ENCODE assay signal across 10 mouse cellular contexts in the genomic region with DNA sequence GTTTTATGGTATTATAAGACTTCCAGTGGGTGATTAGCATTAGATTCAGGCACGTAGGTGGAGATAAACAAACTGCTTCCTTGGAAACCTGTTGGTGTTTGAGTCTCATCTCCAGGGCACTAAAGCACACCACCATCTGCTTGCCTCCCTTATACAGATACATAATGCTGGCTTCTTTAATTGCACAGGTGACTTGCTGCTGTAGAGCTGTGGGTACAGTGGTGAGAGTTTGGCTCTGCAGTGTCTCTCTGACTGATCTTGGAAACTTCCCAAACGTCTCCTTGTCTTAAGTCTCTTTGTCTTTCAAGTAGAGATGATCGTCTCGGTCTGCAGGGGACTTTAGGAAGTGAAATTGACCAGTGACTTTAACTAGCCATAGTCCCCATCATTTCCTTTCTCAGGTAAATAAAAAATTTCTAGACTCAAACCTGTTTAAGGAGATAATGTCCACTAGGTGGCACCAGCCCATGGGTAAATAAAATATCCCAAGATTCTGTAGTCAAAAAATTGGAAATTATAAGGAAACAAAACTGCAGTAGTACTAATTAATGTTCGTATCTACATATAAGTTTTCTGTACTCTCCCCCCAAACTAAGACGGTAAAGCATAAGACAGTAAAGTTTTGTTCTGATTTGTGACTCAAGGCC. TPM values are rescaled to one million over a fixed set of nuclear protein-coding genes. Genes with fewer than 3 reads are reported as not detected.
DNase-seq lines count a peak whose midpoint lies in the region; ATAC-seq and TF ChIP-seq lines count a peak whose summit lies in the region.
"Had no signal": no experiment of that assay in that cellular context is flagged by ENCODE, and none has a peak within 500 bp of the region (broad histone marks: within the 10 kb centered on the region; RNA-seq: fewer than 3 reads in every experiment).

No protein-coding gene starts in this region.

- no peaks in the 10 kb centered on the region for H3K36me3 ChIP-seq in embryonic facial prominence, embryonic 11.5 days (replicated peaks; ENCODE audit: control insufficient read depth, insufficient read depth, low read depth, low read length)
- H3K36me3 ChIP-seq in embryonic facial prominence, embryonic 10.5 days (replicated peaks), result no peaks in the 10 kb centered on the region
- no peaks in the 10 kb centered on the region for H3K36me3 ChIP-seq in E14TG2a.4 (ENCODE audit: insufficient read depth, low read length)
- no peaks in the 10 kb centered on the region for H3K36me3 ChIP-seq in embryonic facial prominence, embryonic 14.5 days (ENCODE audit: control insufficient read depth, insufficient read depth, low read length)
- H3K36me3 ChIP-seq: heart, embryonic 15.5 days had no signal

- no peak overlapping the region for H3K9ac ChIP-seq in embryonic facial prominence, embryonic 11.5 days (replicated peaks; ENCODE audit: low read length)
- no peak overlapping the region for H3K9ac ChIP-seq in embryonic facial prominence, embryonic 14.5 days (ENCODE audit: low read depth, low read length)
- H3K9ac ChIP-seq: heart, embryonic 15.5 days had no signal

- no peaks in the 10 kb centered on the region for H3K27me3 ChIP-seq in embryonic facial prominence, embryonic 11.5 days (ENCODE audit: control insufficient read depth, insufficient read depth, low read length)
- H3K27me3 ChIP-seq in embryonic facial prominence, embryonic 10.5 days (replicated peaks; ENCODE audit: low read depth, poor library complexity, severe bottlenecking), result no peaks in the 10 kb centered on the region
- peaks cover 4% of the 10 kb centered on the region; the same call in 1 of the 2 replicates for H3K27me3 ChIP-seq in E14TG2a.4 (ENCODE audit: insufficient read depth, low read length)
- H3K27me3 ChIP-seq in embryonic facial prominence, embryonic 14.5 days (replicated peaks; ENCODE audit: control insufficient read depth, insufficient read depth, low read length), result peaks cover 3% of the 10 kb centered on the region; the same call in 1 of the 2 replicates
- H3K27me3 ChIP-seq: heart, embryonic 15.5 days; megakaryocyte, embryonic 14.5 days had no signal

- peak; percentile 76 for TF ChIP-seq CTCF in left cerebral cortex, adult 2 months (IDR thresholded peaks at IDR 0.05)
- peak; percentile 53 for TF ChIP-seq CTCF in E14TG2a.4 (conservative IDR thresholded peaks at IDR 0.05; ENCODE audit: low read length)

- H3K4me1 ChIP-seq in embryonic facial prominence, embryonic 11.5 days (ENCODE audit: control insufficient read depth, insufficient read depth, low read length), result no peaks in the 10 kb centered on the region
- H3K4me1 ChIP-seq in embryonic facial prominence, embryonic 10.5 days, result no peaks in the 10 kb centered on the region; the same call in none of the 2 replicates
- H3K4me1 ChIP-seq in E14TG2a.4 (replicated peaks; ENCODE audit: low read depth, low read length), result no peaks in the 10 kb centered on the region
- no peaks in the 10 kb centered on the region for H3K4me1 ChIP-seq in embryonic facial prominence, embryonic 14.5 days (ENCODE audit: control insufficient read depth, insufficient read depth, low read length)
- H3K4me1 ChIP-seq: heart, embryonic 15.5 days had no signal

- intact Hi-C loops in left cerebral cortex, adult 2 months (cut with DNase I), result loop anchor here (2.0 to 10.0 kb wide), 4 partner anchors 133 to 419 kb away; a partner anchor contains a TSS
- intact Hi-C loops in left cerebral cortex, postnatal 36 days (cut with DNase I), result loop anchor here (5.0 to 10.0 kb wide), 2 partner anchors 127 to 419 kb away; a partner anchor contains a TSS

- peak; percentile 74 for DNase-seq in embryonic facial prominence, embryonic 11.5 days (ENCODE audit: low spot score)
- DNase-seq in embryonic facial prominence, embryonic 10.5 days (ENCODE audit: low spot score), result no peak
- DNase-seq in left cerebral cortex, adult 2 months (ENCODE audit: extremely low spot score in 1 of 2, low spot score in 2 of 2), result no peak
- no peak for DNase-seq in left cerebral cortex, postnatal 36 days (ENCODE audit: low spot score in 2 of 2)
- DNase-seq in embryonic facial prominence, embryonic 14.5 days (ENCODE audit: low spot score), result peak; percentile 73
- no peak for DNase-seq in thymus, adult 18-20 months

- no peak overlapping the region for H3K4me3 ChIP-seq in embryonic facial prominence, embryonic 11.5 days (ENCODE audit: low read depth, low read length)
- H3K4me3 ChIP-seq in embryonic facial prominence, embryonic 10.5 days, result no peak overlapping the region
- H3K4me3 ChIP-seq in left cerebral cortex, adult 2 months, result no peak overlapping the region
- H3K4me3 ChIP-seq in E14TG2a.4 (replicated peaks; ENCODE audit: low read length), result no peak overlapping the region
- no peak overlapping the region for H3K4me3 ChIP-seq in embryonic facial prominence, embryonic 14.5 days (ENCODE audit: low read depth, low read length)
- H3K4me3 ChIP-seq: heart, embryonic 15.5 days; megakaryocyte, embryonic 14.5 days had no signal

- H3K9me3 ChIP-seq in embryonic facial prominence, embryonic 11.5 days (replicated peaks; ENCODE audit: control insufficient read depth, low read length), result no peaks in the 10 kb centered on the region
- no peaks in the 10 kb centered on the region for H3K9me3 ChIP-seq in embryonic facial prominence, embryonic 10.5 days
- H3K9me3 ChIP-seq in E14TG2a.4 (ENCODE audit: low read length), result no peaks in the 10 kb centered on the region
- H3K9me3 ChIP-seq in embryonic facial prominence, embryonic 14.5 days (ENCODE audit: control insufficient read depth, low read length), result no peaks in the 10 kb centered on the region
- H3K9me3 ChIP-seq: heart, embryonic 15.5 days had no signal

- no peak for ATAC-seq in embryonic facial prominence, embryonic 11.5 days (replicated peaks; ENCODE audit: insufficient number of reproducible peaks, low FRiP score, low TSS enrichment, low read depth)
- ATAC-seq in embryonic facial prominence, embryonic 14.5 days (ENCODE audit: low read depth), result no peak
- ATAC-seq in granulocyte monocyte progenitor cell, adult 5-6 weeks (replicated peaks; ENCODE audit: poor library complexity, severe bottlenecking), result no peak

- H3K4me2 ChIP-seq in embryonic facial prominence, embryonic 11.5 days (ENCODE audit: low read depth, low read length), result no peak overlapping the region
- no peak overlapping the region for H3K4me2 ChIP-seq in embryonic facial prominence, embryonic 14.5 days (ENCODE audit: low read depth, low read length)
- H3K4me2 ChIP-seq: heart, embryonic 15.5 days had no signal

- H3K27ac ChIP-seq in embryonic facial prominence, embryonic 11.5 days (replicated peaks; ENCODE audit: low read depth, low read length), result no peak overlapping the region
- H3K27ac ChIP-seq in embryonic facial prominence, embryonic 10.5 days (replicated peaks), result no peak overlapping the region
- no peak overlapping the region for H3K27ac ChIP-seq in left cerebral cortex, adult 2 months
- H3K27ac ChIP-seq in embryonic facial prominence, embryonic 14.5 days (replicated peaks; ENCODE audit: low read depth, low read length), result no peak overlapping the region
- H3K27ac ChIP-seq: heart, embryonic 15.5 days had no signal

- 44% methylated on average over 6 of the region's 6 CpGs for WGBS in embryonic facial prominence, embryonic 11.5 days
- 45% methylated on average over 6 of the region's 6 CpGs for WGBS in embryonic facial prominence, embryonic 10.5 days
- 43% methylated on average over 6 of the region's 6 CpGs for WGBS in embryonic facial prominence, embryonic 14.5 days

RNA-seq across cellular contexts. Expression of a gene that starts 8.4 kb away (rescaled TPM):
- 22.7 and 24.6 TPM in 2 replicates for polyA plus RNA-seq in embryonic facial prominence, embryonic 11.5 days (2014; fragmentation: Nextera tagmentation; extraction: Ambion mirVana)
- polyA plus RNA-seq in embryonic facial prominence, embryonic 10.5 days (2016; fragmentation: Nextera tagmentation; extraction: Ambion mirVana), result 21.3 TPM in 2 replicates
- total RNA-seq in left cerebral cortex, adult 2 months (2021), result 10 to 100 TPM; 22.2 to 24.1 TPM
- total RNA-seq in left cerebral cortex, postnatal 36 days (2021), result 10 to 100 TPM; 19.8 to 24.8 TPM
- 15.4 and 18.5 TPM in 2 replicates for polyA plus RNA-seq in embryonic facial prominence, embryonic 14.5 days (2014; fragmentation: Nextera tagmentation; extraction: Ambion mirVana)
- total RNA-seq in granulocyte monocyte progenitor cell, adult 5-6 weeks (2014; fragmentation: Nextera tagmentation), result 43.6 and 49.0 TPM in 2 replicates
- total RNA-seq in granulocyte monocyte progenitor cell, adult 5-6 weeks (2017), result 4.5 and 6.4 TPM in 2 replicates

RNA-seq across cellular contexts. Expression of a gene that starts 51.9 kb away (rescaled TPM):
- polyA plus RNA-seq in embryonic facial prominence, embryonic 11.5 days (2014; fragmentation: Nextera tagmentation; extraction: Ambion mirVana), result not detected in 2 replicates
- polyA plus RNA-seq in embryonic facial prominence, embryonic 10.5 days (2016; fragmentation: Nextera tagmentation; extraction: Ambion mirVana), result 0.31 TPM in 1 of 2 replicates, not detected in the other
- 1 to 10 TPM; 2.7 to 3.2 TPM for total RNA-seq in left cerebral cortex, adult 2 months (2021)
- total RNA-seq in left cerebral cortex, postnatal 36 days (2021), result 1 to 10 TPM; 2.0 to 2.4 TPM
- 0.67 and 1.1 TPM in 2 replicates for polyA plus RNA-seq in embryonic facial prominence, embryonic 14.5 days (2014; fragmentation: Nextera tagmentation; extraction: Ambion mirVana)
- total RNA-seq in granulocyte monocyte progenitor cell, adult 5-6 weeks (2014; fragmentation: Nextera tagmentation), result not detected in 2 replicates
- total RNA-seq in granulocyte monocyte progenitor cell, adult 5-6 weeks (2017), result not detected in 2 replicates

Comparison
In these comparisons a context has a peak if more than half of its experiments do, and no peak if none do; other contexts are left out.
1. DNase-seq: peak in embryonic facial prominence, embryonic 11.5 days (single experiment) and embryonic facial prominence, embryonic 14.5 days (single experiment); none in embryonic facial prominence, embryonic 10.5 days (single experiment), left cerebral cortex, adult 2 months (0 of 2), left cerebral cortex, postnatal 36 days (0 of 2) and thymus, adult 18-20 months (0 of 2).